Mouse (Mus musculus) forebrain, embryonic 15.5 days (tissue): ENCODE data around the gene Glipr1l3. TPM values are rescaled to one million over a fixed set of nuclear protein-coding genes. Genes with fewer than 3 reads are reported as not detected.
"Not testable (repeated sequence)": the region's sequence is repeated elsewhere in the genome, so short reads cannot be mapped to it uniquely, and the experiment has no call there.

ENCODE experiments used
- ATAC-seq: fragments of 200-750 bp; cut with Nextera tagmentation; replicated peaks from 2 replicates; pipeline ENCODE4 v1.8.0; 2017; ENCODE audit warnings: mild to moderate bottlenecking, moderate TSS enrichment, moderate library complexity
- H3K27ac ChIP-seq: fragments of 300-500 bp; sonication (generic); replicated peaks from 2 replicates; pipeline ENCODE4 v1.5.1; 2015; ENCODE audit warnings: mild to moderate bottlenecking, inconsistent platforms
- H3K27me3 ChIP-seq: fragments of 300-500 bp; sonication (generic); 2 replicates; pipeline ENCODE4 v1.6.1; 2015; ENCODE audit warnings: inconsistent platforms
- H3K36me3 ChIP-seq: fragments of 300-500 bp; sonication (generic); 2 replicates; pipeline ENCODE4 v1.6.1; 2015; ENCODE audit warnings: mild to moderate bottlenecking, inconsistent platforms
- H3K4me1 ChIP-seq: fragments of 300-500 bp; sonication (generic); 2 replicates; pipeline ENCODE4 v1.6.1; 2015; ENCODE audit warnings: inconsistent platforms
- H3K4me2 ChIP-seq: fragments of 300-500 bp; sonication (generic); replicated peaks from 2 replicates; pipeline ENCODE4 v1.6.1; 2015; ENCODE audit warnings: mild to moderate bottlenecking, inconsistent platforms
- H3K4me3 ChIP-seq: fragments of 300-500 bp; sonication (generic); 2 replicates; pipeline ENCODE4 v1.5.1; 2015; ENCODE audit warnings: mild to moderate bottlenecking, inconsistent platforms
- H3K9ac ChIP-seq: fragments of 300-500 bp; sonication (generic); replicated peaks from 2 replicates; pipeline ENCODE4 v1.6.1; 2015; ENCODE audit warnings: mild to moderate bottlenecking, inconsistent platforms
- H3K9me3 ChIP-seq: fragments of 300-500 bp; sonication (generic); 2 replicates; pipeline ENCODE4 v1.6.1; 2016; ENCODE audit warnings: inconsistent platforms
- WGBS: fragments of 180-500 bp; shearing (Covaris S2); methylation state at CpG from one replicate; pipeline ENCODE4 v1.1.7; 2015; ENCODE audit warnings: mixed read lengths; 5-methylcytosine and 5-hydroxymethylcytosine counted together
- polyA plus RNA-seq: library from polyadenylated mRNA; unstranded; fragments of >200 nt; fragmentation: Nextera tagmentation; extraction: Ambion mirVana; gene quantifications from 2 replicates; pipeline ENCODE4 v1.2.1, GENCODE M21; 2015

Glipr1l3 gene
- polyA plus RNA-seq, 1 experiment from 2014 or later = 0.59 TPM

GRCm38 (mm10) chr10:112110401-112110800 is 49.7 kb downstream of the Glipr1l3 start:
- Histone ChIP-seq H3K27me3 (no peaks in the 10 kb centered on the region), H3K4me2 (no peak overlapping the region), H3K9ac (no peak overlapping the region), H3K36me3 (no peaks in the 10 kb centered on the region), H3K4me3 (no peak overlapping the region), H3K4me1 (no peaks in the 10 kb centered on the region), H3K27ac (no peak overlapping the region), H3K9me3 (no peaks in the 10 kb centered on the region)
- WGBS = 95% methylated on average over 7 of the region's 7 CpGs
- ATAC-seq = no peak

GRCm38 (mm10) chr10:112105785-112106184 is 54.3 kb downstream of the Glipr1l3 start:
- not testable (repeated sequence) for H3K4me3 ChIP-seq, H3K27ac ChIP-seq, H3K4me2 ChIP-seq, H3K36me3 ChIP-seq, H3K9me3 ChIP-seq, ATAC-seq, H3K9ac ChIP-seq, H3K4me1 ChIP-seq, H3K27me3 ChIP-seq
- 1% methylated on average over 5 of the region's 5 CpGs for WGBS

Other genes starting within 250 kb of the Glipr1l3 start
- gene Krr1, start 187.7 kb downstream of the Glipr1l3 start, polyA plus RNA-seq = 47.8 and 51.1 TPM in 2 replicates
- 0.42 and 0.65 TPM in 2 replicates for gene Glipr1, start 157.7 kb downstream of the Glipr1l3 start, polyA plus RNA-seq
- not detected in 2 replicates for gene Glipr1l1, start 100.1 kb downstream of the Glipr1l3 start, polyA plus RNA-seq
- not detected in 2 replicates for gene Glipr1l2, start 77.0 kb downstream of the Glipr1l3 start, polyA plus RNA-seq
- 0.33 and 0.80 TPM in 2 replicates for gene Caps2, start 3.3 kb upstream of the Glipr1l3 start, polyA plus RNA-seq
- 5.9 and 6.0 TPM in 2 replicates for gene Kcnc2, start 110.8 kb upstream of the Glipr1l3 start, polyA plus RNA-seq